Mouse (Mus musculus): ENCODE measurements around the gene Lactb. TPM values are rescaled to one million over a fixed set of nuclear protein-coding genes. Genes with fewer than 3 reads are reported as not detected.

Lactb gene
- 10.6 and 14.2 TPM in 2 replicates for polyA plus RNA-seq (2012; rRNA removed)

DNA sequence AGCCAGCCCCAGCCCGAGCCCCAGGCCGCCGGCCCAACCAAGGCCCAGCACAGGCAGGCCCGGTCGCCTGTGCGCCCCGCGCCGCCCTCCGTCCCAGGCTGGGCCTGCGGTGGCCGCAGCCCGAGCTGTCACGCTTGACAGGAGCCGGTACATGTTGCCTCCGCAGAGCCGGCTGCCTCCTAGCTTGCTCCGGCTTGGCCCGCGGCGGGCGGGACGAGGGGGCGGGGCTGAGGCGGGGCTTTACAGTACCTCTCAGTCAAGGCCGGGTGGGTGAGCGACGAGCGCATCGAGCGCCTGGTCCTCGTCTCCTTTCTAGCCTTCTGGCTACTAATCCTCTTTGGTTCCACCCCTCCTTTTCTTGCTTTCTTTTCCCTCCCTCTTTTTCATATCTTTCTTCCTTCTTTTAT is at the start of gene Lactb:
Gene Lactb, minus strand, starts transcription at position 246 of the 407 bp plus-strand sequence.

DNA sequence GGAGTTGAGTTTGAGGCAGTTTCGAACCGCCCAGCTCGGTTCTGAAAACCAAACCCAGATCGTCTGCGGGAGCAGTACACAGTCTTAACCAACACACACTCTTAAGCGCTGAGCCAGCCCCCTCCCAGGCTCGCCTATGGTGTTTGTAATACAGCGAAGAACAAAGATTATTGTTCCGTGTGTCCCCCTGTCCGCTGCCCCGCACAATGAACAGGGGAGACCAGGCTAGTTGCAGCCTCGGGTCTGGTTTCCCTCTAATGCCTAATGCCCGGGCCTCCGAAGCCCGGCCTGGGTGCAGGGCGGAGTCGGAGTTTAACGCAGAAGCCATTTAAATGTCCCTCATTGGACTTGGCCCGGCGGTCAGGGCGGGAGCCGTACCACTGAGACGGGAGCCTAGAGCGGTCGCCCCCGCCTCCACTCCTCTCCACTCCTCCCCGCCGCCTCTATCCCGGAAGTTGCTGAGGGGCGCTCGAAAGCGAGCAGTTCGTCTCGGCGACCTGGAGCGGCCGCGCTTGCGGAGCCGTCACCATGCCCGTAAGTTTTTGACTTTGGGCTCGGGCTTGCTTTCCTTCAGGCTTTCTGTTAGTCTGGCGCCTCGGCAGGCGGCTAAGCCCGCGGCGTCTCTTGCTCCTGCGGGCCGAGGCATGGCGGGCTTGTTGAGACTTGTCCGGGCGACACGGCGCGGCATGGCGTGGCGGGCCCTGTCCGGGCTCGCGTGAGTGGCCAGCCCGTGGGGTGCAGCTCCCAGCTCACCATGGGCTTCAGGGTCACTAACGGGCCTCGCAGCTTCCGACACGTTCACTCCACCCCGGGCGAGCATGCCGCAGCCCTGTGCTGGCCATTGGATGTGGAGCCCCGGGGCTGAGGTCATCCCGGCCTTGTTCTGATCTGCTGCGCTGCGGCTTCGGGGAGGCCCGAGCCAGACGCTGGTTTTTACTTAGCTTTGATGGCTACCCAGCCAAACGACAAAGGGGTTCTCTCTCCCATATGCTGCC is 29.3 kb downstream of the Lactb start, which contains the start of gene Rps27l:
Gene Rps27l, plus strand, starts transcription at position 440 of the 995 bp plus-strand sequence.

DNA sequence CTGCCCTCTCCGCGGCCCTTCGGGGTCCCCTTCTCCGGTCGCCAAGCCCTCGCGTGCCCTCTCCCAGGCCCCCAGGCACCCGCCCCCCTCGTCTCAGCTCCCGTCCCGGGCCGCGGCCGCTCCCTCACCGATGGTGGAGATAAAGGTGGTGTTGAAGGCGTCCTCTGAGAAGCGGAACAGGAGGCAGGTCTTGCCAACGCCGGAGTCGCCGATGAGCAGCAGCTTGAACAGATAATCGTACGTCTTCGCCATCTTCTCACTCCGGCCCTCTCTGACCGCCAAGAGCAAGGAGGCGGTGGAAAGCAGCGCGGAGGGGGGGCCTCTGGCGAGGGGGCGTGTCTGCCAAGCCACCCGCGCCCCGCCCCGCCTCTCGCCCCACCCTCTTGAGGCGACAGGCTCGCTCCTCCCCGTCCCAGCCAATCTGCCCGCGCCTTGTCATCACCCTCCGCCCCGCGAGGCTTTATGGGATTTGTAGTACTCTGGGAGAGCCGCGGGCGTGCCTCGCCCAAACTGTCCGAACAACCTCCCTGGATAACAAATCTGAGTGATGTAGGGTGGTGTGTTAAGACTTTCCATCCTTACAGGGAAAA is 55.8 kb downstream of the Lactb start, which contains the start of gene Rab8b:
Gene Rab8b, minus strand, starts transcription at position 306 of the 590 bp plus-strand sequence.

Other genes starting within 250 kb of the Lactb start
- 6.0 and 10.4 TPM in 2 replicates for gene Aph1b, start 180.0 kb downstream of the Lactb start, polyA plus RNA-seq (2012; rRNA removed)
- 0.20 and 0.26 TPM in 2 replicates for gene Gm10647, start 178.4 kb downstream of the Lactb start, polyA plus RNA-seq (2012; rRNA removed)
- 0.46 and 1.8 TPM in 2 replicates for gene Aph1c, start 140.8 kb downstream of the Lactb start, polyA plus RNA-seq (2012; rRNA removed)
- gene Rab8b, start 55.8 kb downstream of the Lactb start, polyA plus RNA-seq (2012; rRNA removed), result 16.7 and 22.0 TPM in 2 replicates
- 144 and 320 TPM in 2 replicates for gene Rps27l, start 29.4 kb downstream of the Lactb start, polyA plus RNA-seq (2012; rRNA removed)
- 501 and 912 TPM in 2 replicates for gene Tpm1, start 73.9 kb upstream of the Lactb start, polyA plus RNA-seq (2012; rRNA removed)

All from central nervous system, embryonic 11.5 days (tissue).